Mouse (Mus musculus): Measurements from ENCODE around the gene Mzt1. TPM values are rescaled to one million over a fixed set of nuclear protein-coding genes. Genes with fewer than 3 reads are reported as not detected.

Gene Mzt1
- total RNA-seq, 2 experiments from 2014 or later: 66.3 to 67.4 TPM

DNA sequence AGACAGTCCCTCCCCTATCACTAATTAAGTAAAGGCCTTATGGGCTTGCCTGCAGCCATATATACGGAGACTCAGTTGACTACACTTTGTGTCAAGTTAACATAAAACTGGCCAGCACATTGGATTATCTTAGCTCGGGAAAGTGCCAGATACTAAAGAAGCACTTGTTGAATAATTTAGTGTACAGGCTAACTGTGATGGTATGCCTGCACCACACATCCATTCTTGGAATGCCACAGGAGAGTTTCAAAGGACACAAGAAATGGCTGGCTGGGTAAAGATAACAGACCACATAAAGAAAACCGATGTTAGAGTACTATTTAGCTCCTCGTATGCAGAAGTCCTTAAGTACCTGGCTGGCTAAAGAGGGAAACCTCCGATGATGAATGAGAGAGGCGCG is 27.2 kb downstream of the Mzt1 start:
- no peak for DNase-seq (ENCODE audit: low spot score in 2 of 2)

- DNase-seq (ENCODE audit: low spot score in 2 of 2): no peak
Measured at GRCm38 (mm10) chr14:99010920-99011313, 35.0 kb downstream of the Mzt1 start.

DNA sequence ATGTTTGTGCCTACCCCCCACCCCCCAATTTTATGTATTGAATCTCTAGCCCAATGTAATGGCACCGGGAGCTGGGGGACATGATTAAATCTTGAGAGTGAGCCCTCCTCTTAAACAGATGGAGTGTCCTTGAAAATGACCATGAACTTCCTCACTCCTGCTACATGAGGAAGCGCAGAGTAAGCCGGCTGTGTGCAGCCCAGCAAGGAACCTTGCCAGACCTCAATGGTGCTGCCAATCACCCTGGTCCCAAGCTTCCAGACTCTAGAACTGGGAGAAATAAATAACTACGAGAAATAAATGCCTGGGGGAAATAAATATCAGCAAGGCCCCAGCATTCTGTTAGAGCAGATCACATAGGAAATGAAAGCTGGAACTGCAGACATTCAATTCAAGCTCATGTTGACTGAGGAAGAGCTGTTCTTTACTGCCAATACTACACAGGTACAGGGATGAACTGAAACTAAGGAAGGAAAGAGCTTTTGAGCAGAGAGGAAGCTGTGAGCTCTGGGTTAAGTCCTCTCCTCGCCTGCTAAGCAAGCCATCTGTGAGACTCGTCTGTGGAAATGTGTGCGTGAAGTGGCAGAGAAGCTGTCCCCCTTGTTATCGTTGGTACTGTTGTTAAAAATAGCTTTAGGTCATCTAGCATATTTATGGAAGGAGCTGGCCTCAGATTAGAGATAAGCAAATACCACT is 35.6 kb downstream of the Mzt1 start:
- no peak for DNase-seq (ENCODE audit: low spot score in 2 of 2)

DNA sequence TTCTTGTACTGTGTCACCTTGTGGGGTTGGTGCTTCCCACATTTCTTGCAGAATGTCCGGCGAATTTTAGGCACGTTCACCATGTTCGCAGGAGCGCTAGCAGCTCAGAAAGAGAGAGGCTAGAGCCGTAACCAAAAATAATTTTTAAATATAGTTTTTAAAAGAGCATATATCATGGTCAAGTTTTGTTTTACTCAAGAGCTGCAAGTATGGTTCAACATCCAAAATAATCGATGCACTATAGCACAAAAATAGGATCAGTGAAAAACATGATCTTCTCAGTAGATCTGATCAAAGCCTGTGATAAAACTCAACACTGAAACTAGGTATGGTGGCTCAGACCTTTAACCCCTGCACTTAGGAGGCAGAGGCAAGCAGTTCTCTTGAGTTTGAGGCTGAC is 51.7 kb downstream of the Mzt1 start, which contains the start of gene Rpl36a-ps1:
Rpl36a-ps1 (minus strand) TSS at position 101 of the 400 bp plus-strand sequence.
- no peak for DNase-seq (ENCODE audit: low spot score in 2 of 2)

DNA sequence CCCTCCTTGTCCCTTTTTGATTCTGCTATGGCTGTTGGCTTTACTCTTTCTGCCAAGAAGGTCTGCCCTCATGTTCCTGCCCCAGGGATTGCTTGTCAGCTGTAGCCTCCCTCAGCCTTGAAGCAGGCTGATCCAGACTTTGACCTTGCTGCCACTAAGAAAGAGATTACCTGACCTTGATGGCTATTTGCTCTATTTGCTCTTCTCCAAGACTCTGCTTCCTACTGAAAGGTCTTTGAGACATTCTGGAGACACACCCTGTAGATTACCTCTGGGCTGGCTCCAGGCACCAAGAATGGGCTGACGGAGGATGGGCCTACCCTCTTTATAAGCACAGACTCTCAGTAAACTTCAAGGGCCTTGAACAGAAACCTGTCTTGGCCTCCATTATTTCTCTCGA is 53.5 kb downstream of the Mzt1 start:
- no peak for DNase-seq (ENCODE audit: low spot score in 2 of 2)

- DNase-seq (ENCODE audit: low spot score in 2 of 2): no peak
Measured at GRCm38 (mm10) chr14:98990636-98991035, 55.3 kb downstream of the Mzt1 start.

DNA sequence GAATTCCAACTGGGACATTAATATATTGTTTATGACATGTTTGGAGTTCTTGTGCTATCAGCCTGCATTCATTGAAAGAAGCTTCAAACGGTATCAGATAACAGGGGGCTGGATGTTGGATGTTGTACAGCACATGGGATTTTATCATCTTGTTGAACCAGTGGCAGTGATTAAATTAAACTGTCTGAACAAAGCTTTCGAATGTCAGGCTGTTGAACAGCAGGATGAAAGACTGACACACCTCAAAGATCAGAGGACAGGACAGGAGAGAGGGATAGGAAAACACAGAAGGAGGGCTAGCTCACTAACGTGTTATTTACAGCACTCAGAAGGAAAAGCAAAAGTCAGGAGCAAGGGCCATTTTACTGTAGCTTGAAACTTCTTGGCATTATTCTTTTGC is 56.1 kb downstream of the Mzt1 start:
- no peak for DNase-seq (ENCODE audit: low spot score in 2 of 2)

Other genes with a start within 250 kb of the Mzt1 start
- gene Rpl36a-ps1, start 51.8 kb downstream of the Mzt1 start, total RNA-seq (2021): 1 to 10 TPM; 1.3 to 2.7 TPM
- 1 to 10 TPM; 1.5 to 1.6 TPM for gene Bora, start 88 bp upstream of the Mzt1 start, total RNA-seq (2021)
- 10 to 100 TPM; 13.1 to 14.6 TPM for gene Pibf1, start 53.3 kb upstream of the Mzt1 start, total RNA-seq (2021)
- gene Dis3, start 53.6 kb upstream of the Mzt1 start, total RNA-seq (2021): 10 to 100 TPM; 14.6 to 20.8 TPM

Measured in layer of hippocampus, adult 18-20 months (tissue).